9 mouse cellular contexts compared by ENCODE assay signal in genomic region chr16:4642190-4642589, GRCm38 (mm10). TPM values are rescaled to one million over a fixed set of nuclear protein-coding genes. Genes with fewer than 3 reads are reported as not detected.
DNase-seq lines count a peak whose midpoint lies in the region; ATAC-seq lines count a peak whose summit lies in the region.
"Had no signal": no experiment of that assay in that cellular context is flagged by ENCODE, and none has a peak within 500 bp of the region (broad histone marks: within the 10 kb centered on the region; RNA-seq: fewer than 3 reads in every experiment).

No protein-coding gene starts in this region.

- no peak overlapping the region; the same call in 1 of the 2 replicates for H3K4me2 ChIP-seq in midbrain, embryonic 11.5 days
- peak overlapping the region; percentile 86 for H3K4me2 ChIP-seq in intestine, embryonic 15.5 days (replicated peaks)
- H3K4me2 ChIP-seq in limb, embryonic 15.5 days = peak overlapping the region; percentile 70
- H3K4me2 ChIP-seq in neural tube, embryonic 13.5 days = peak overlapping the region; percentile 36

- no peaks in the 10 kb centered on the region for H3K9me3 ChIP-seq in midbrain, embryonic 10.5 days (replicated peaks)
- H3K9me3 ChIP-seq in midbrain, embryonic 11.5 days (ENCODE audit: control insufficient read depth, low read length) = no peaks in the 10 kb centered on the region
- no peaks in the 10 kb centered on the region for H3K9me3 ChIP-seq in intestine, embryonic 15.5 days
- no peaks in the 10 kb centered on the region for H3K9me3 ChIP-seq in limb, embryonic 15.5 days
- no peaks in the 10 kb centered on the region for H3K9me3 ChIP-seq in neural tube, embryonic 13.5 days
- H3K9me3 ChIP-seq: G1E had no signal

- peak overlapping the region; percentile 65 for H3K27ac ChIP-seq in midbrain, embryonic 10.5 days (replicated peaks)
- H3K27ac ChIP-seq in midbrain, embryonic 11.5 days (ENCODE audit: low read depth, low read length) = no peak overlapping the region; the same call in 1 of the 2 replicates
- peak overlapping the region; percentile 87 for H3K27ac ChIP-seq in intestine, embryonic 15.5 days
- H3K27ac ChIP-seq in limb, embryonic 15.5 days = peak overlapping the region; percentile 92
- peak overlapping the region; percentile 62 for H3K27ac ChIP-seq in neural tube, embryonic 13.5 days (replicated peaks)

- peaks cover 52% of the 10 kb centered on the region for H3K4me1 ChIP-seq in midbrain, embryonic 10.5 days
- peaks cover 12% of the 10 kb centered on the region for H3K4me1 ChIP-seq in midbrain, embryonic 11.5 days (ENCODE audit: control insufficient read depth, insufficient read depth, low read length)
- H3K4me1 ChIP-seq in intestine, embryonic 15.5 days (replicated peaks) = peaks cover 58% of the 10 kb centered on the region
- peaks cover 72% of the 10 kb centered on the region for H3K4me1 ChIP-seq in limb, embryonic 15.5 days
- H3K4me1 ChIP-seq in neural tube, embryonic 13.5 days (replicated peaks) = peaks cover 64% of the 10 kb centered on the region

- ATAC-seq in midbrain, embryonic 11.5 days (ENCODE audit: low FRiP score) = no peak
- ATAC-seq in intestine, embryonic 15.5 days = peak; percentile 67
- peak; percentile 54; the same call in 1 of the 2 replicates for ATAC-seq in limb, embryonic 15.5 days (ENCODE audit: insufficient number of reproducible peaks, low FRiP score, low TSS enrichment, low read depth)
- no peak for ATAC-seq in neural tube, embryonic 13.5 days (ENCODE audit: low read depth)

- H3K4me3 ChIP-seq in midbrain, embryonic 10.5 days = peak overlapping the region; percentile 17
- no peak overlapping the region for H3K4me3 ChIP-seq in midbrain, embryonic 11.5 days (ENCODE audit: low read depth, low read length)
- peak overlapping the region; percentile 10 for H3K4me3 ChIP-seq in intestine, embryonic 15.5 days (replicated peaks)
- peak overlapping the region; percentile 80 for H3K4me3 ChIP-seq in limb, embryonic 15.5 days
- H3K4me3 ChIP-seq in neural tube, embryonic 13.5 days = no peak overlapping the region

- H3K36me3 ChIP-seq in midbrain, embryonic 10.5 days = no peaks in the 10 kb centered on the region
- no peaks in the 10 kb centered on the region; the same call in 1 of the 2 replicates for H3K36me3 ChIP-seq in midbrain, embryonic 11.5 days (ENCODE audit: control insufficient read depth, insufficient read depth, low read length)
- no peaks in the 10 kb centered on the region for H3K36me3 ChIP-seq in intestine, embryonic 15.5 days
- peaks cover 22% of the 10 kb centered on the region for H3K36me3 ChIP-seq in limb, embryonic 15.5 days
- H3K36me3 ChIP-seq in neural tube, embryonic 13.5 days = 0 out of 2 replicates have a peak, but pooled peaks cover 11% of the 10 kb centered on the region

- no peaks in the 10 kb centered on the region for H3K27me3 ChIP-seq in midbrain, embryonic 10.5 days (ENCODE audit: low read depth, poor library complexity, severe bottlenecking)
- no peaks in the 10 kb centered on the region for H3K27me3 ChIP-seq in midbrain, embryonic 11.5 days (ENCODE audit: control insufficient read depth, insufficient read depth, low read length)
- H3K27me3 ChIP-seq in intestine, embryonic 15.5 days (replicated peaks) = no peaks in the 10 kb centered on the region
- H3K27me3 ChIP-seq in limb, embryonic 15.5 days = no peaks in the 10 kb centered on the region
- no peaks in the 10 kb centered on the region for H3K27me3 ChIP-seq in neural tube, embryonic 13.5 days

- 38% methylated on average over 13 of the region's 13 CpGs for WGBS in midbrain, embryonic 10.5 days
- WGBS in midbrain, embryonic 11.5 days = 40% methylated on average over 13 of the region's 13 CpGs
- 22% methylated on average over 13 of the region's 13 CpGs for WGBS in intestine, embryonic 15.5 days
- WGBS in limb, embryonic 15.5 days = 20% methylated on average over 13 of the region's 13 CpGs
- WGBS in neural tube, embryonic 13.5 days = 43% methylated on average over 13 of the region's 13 CpGs

- DNase-seq in midbrain, embryonic 10.5 days (ENCODE audit: low spot score) = peak; percentile 50
- no peak for DNase-seq in midbrain, embryonic 11.5 days (ENCODE audit: low spot score, missing footprints)
- peak; percentile 40 to 58 for DNase-seq in frontal cortex, postnatal 14 days (ENCODE audit: low spot score in 2 of 2)
- no peak for DNase-seq in thymus, postnatal 4 days
- DNase-seq in cerebellum, postnatal 10 days = no peak

- H3K9ac ChIP-seq in midbrain, embryonic 11.5 days (ENCODE audit: low read length) = no peak overlapping the region; the same call in 1 of the 2 replicates
- H3K9ac ChIP-seq in intestine, embryonic 15.5 days = no peak overlapping the region
- H3K9ac ChIP-seq in limb, embryonic 15.5 days = no peak overlapping the region
- H3K9ac ChIP-seq in neural tube, embryonic 13.5 days = no peak overlapping the region

RNA-seq across cellular contexts. Expression of gene Dnaja3, which starts 2.4 kb away (rescaled TPM):
- polyA plus RNA-seq in midbrain, embryonic 10.5 days (2016; fragmentation: Nextera tagmentation; extraction: Ambion mirVana) = 59.9 and 66.1 TPM in 2 replicates
- 53.4 and 57.0 TPM in 2 replicates for polyA plus RNA-seq in midbrain, embryonic 11.5 days (2014; fragmentation: Nextera tagmentation; extraction: Ambion mirVana)
- 86.5 and 92.1 TPM in 2 replicates for polyA plus RNA-seq in intestine, embryonic 15.5 days (2015; fragmentation: Nextera tagmentation; extraction: Ambion mirVana)
- polyA plus RNA-seq in limb, embryonic 15.5 days (2015; fragmentation: Nextera tagmentation; extraction: Ambion mirVana) = 60.5 and 65.1 TPM in 2 replicates
- 55.7 and 59.2 TPM in 2 replicates for polyA plus RNA-seq in neural tube, embryonic 13.5 days (2015; fragmentation: Nextera tagmentation; extraction: Ambion mirVana)

RNA-seq across cellular contexts. Expression of gene Vasn, which starts 2.4 kb away (rescaled TPM):
- 9.0 and 10.6 TPM in 2 replicates for polyA plus RNA-seq in midbrain, embryonic 10.5 days (2016; fragmentation: Nextera tagmentation; extraction: Ambion mirVana)
- 6.1 and 7.0 TPM in 2 replicates for polyA plus RNA-seq in midbrain, embryonic 11.5 days (2014; fragmentation: Nextera tagmentation; extraction: Ambion mirVana)
- 14.1 and 15.1 TPM in 2 replicates for polyA plus RNA-seq in intestine, embryonic 15.5 days (2015; fragmentation: Nextera tagmentation; extraction: Ambion mirVana)
- 41.5 and 45.1 TPM in 2 replicates for polyA plus RNA-seq in limb, embryonic 15.5 days (2015; fragmentation: Nextera tagmentation; extraction: Ambion mirVana)
- 6.7 TPM in 2 replicates for polyA plus RNA-seq in neural tube, embryonic 13.5 days (2015; fragmentation: Nextera tagmentation; extraction: Ambion mirVana)

RNA-seq across cellular contexts. Expression of gene Pam16, which starts 17.4 kb away (rescaled TPM):
- 91.0 and 94.8 TPM in 2 replicates for polyA plus RNA-seq in midbrain, embryonic 10.5 days (2016; fragmentation: Nextera tagmentation; extraction: Ambion mirVana)
- 97.1 and 99.1 TPM in 2 replicates for polyA plus RNA-seq in midbrain, embryonic 11.5 days (2014; fragmentation: Nextera tagmentation; extraction: Ambion mirVana)
- polyA plus RNA-seq in intestine, embryonic 15.5 days (2015; fragmentation: Nextera tagmentation; extraction: Ambion mirVana) = 74.5 and 84.3 TPM in 2 replicates
- polyA plus RNA-seq in limb, embryonic 15.5 days (2015; fragmentation: Nextera tagmentation; extraction: Ambion mirVana) = 75.8 and 83.1 TPM in 2 replicates
- 152 and 169 TPM in 2 replicates for polyA plus RNA-seq in neural tube, embryonic 13.5 days (2015; fragmentation: Nextera tagmentation; extraction: Ambion mirVana)

RNA-seq across cellular contexts. Expression of gene Coro7, which starts 37.4 kb away (rescaled TPM):
- 21.4 and 25.0 TPM in 2 replicates for polyA plus RNA-seq in midbrain, embryonic 10.5 days (2016; fragmentation: Nextera tagmentation; extraction: Ambion mirVana)
- polyA plus RNA-seq in midbrain, embryonic 11.5 days (2014; fragmentation: Nextera tagmentation; extraction: Ambion mirVana) = 13.6 TPM in 2 replicates
- polyA plus RNA-seq in intestine, embryonic 15.5 days (2015; fragmentation: Nextera tagmentation; extraction: Ambion mirVana) = 22.7 and 23.2 TPM in 2 replicates
- polyA plus RNA-seq in limb, embryonic 15.5 days (2015; fragmentation: Nextera tagmentation; extraction: Ambion mirVana) = 16.8 and 18.4 TPM in 2 replicates
- polyA plus RNA-seq in neural tube, embryonic 13.5 days (2015; fragmentation: Nextera tagmentation; extraction: Ambion mirVana) = 27.9 and 33.5 TPM in 2 replicates

RNA-seq across cellular contexts. Expression of gene Glis2, which starts 47.7 kb away (rescaled TPM):
- polyA plus RNA-seq in midbrain, embryonic 10.5 days (2016; fragmentation: Nextera tagmentation; extraction: Ambion mirVana) = 23.0 and 23.6 TPM in 2 replicates
- polyA plus RNA-seq in midbrain, embryonic 11.5 days (2014; fragmentation: Nextera tagmentation; extraction: Ambion mirVana) = 16.6 and 27.2 TPM in 2 replicates
- 21.4 and 23.5 TPM in 2 replicates for polyA plus RNA-seq in intestine, embryonic 15.5 days (2015; fragmentation: Nextera tagmentation; extraction: Ambion mirVana)
- polyA plus RNA-seq in limb, embryonic 15.5 days (2015; fragmentation: Nextera tagmentation; extraction: Ambion mirVana) = 31.7 and 34.9 TPM in 2 replicates
- 22.2 and 28.8 TPM in 2 replicates for polyA plus RNA-seq in neural tube, embryonic 13.5 days (2015; fragmentation: Nextera tagmentation; extraction: Ambion mirVana)

Comparison
In these comparisons a context has a peak if more than half of its experiments do, and no peak if none do; other contexts are left out.
1. DNase-seq: peak in midbrain, embryonic 10.5 days (single experiment) and frontal cortex, postnatal 14 days (2 of 2); none in midbrain, embryonic 11.5 days (single experiment), thymus, postnatal 4 days (single experiment) and cerebellum, postnatal 10 days (0 of 2).
2. H3K4me3 ChIP-seq: peak in midbrain, embryonic 10.5 days (single experiment), intestine, embryonic 15.5 days (single experiment) and limb, embryonic 15.5 days (single experiment); none in midbrain, embryonic 11.5 days (single experiment) and neural tube, embryonic 13.5 days (single experiment).
3. ATAC-seq: peak in intestine, embryonic 15.5 days (single experiment) and limb, embryonic 15.5 days (single experiment); none in midbrain, embryonic 11.5 days (single experiment) and neural tube, embryonic 13.5 days (single experiment).